Comparison of ENCODE assay signal across 16 mouse cellular contexts in genomic region chr5:150385224-150385623, GRCm38 (mm10).
DNase-seq lines count a peak whose midpoint lies in the region; ATAC-seq and TF ChIP-seq lines count a peak whose summit lies in the region.
"Had no signal": no experiment of that assay in that cellular context is flagged by ENCODE, and none has a peak within 500 bp of the region (broad histone marks: within the 10 kb centered on the region; RNA-seq: fewer than 3 reads in every experiment).

No protein-coding gene starts in this region.

- no peak for TF ChIP-seq POLR2A in cerebellum, adult 2 months (IDR thresholded peaks at IDR 0.05; ENCODE audit: borderline replicate concordance, insufficient read depth, low read length)

- H3K4me3 ChIP-seq in cerebellum, adult 2 months (replicated peaks; ENCODE audit: insufficient read depth, low read depth, low read length), result no peak overlapping the region
- no peak overlapping the region for H3K4me3 ChIP-seq in heart, embryonic 16.5 days (ENCODE audit: low read length)
- H3K4me3 ChIP-seq in left cerebral cortex, adult 2 months, result no peak overlapping the region
- H3K4me3 ChIP-seq in embryonic facial prominence, embryonic 10.5 days, result no peak overlapping the region
- H3K4me3 ChIP-seq: erythroblast, embryonic 14.5 days; hindbrain, embryonic 15.5 days had no signal

- no peaks in the 10 kb centered on the region for H3K9me3 ChIP-seq in heart, embryonic 16.5 days (replicated peaks; ENCODE audit: control insufficient read depth, low read length)
- H3K9me3 ChIP-seq in embryonic facial prominence, embryonic 10.5 days, result no peaks in the 10 kb centered on the region
- H3K9me3 ChIP-seq: hindbrain, embryonic 15.5 days had no signal

- 0 out of 2 replicates have a peak, but pooled peaks have one; percentile 4 for ATAC-seq in heart, embryonic 16.5 days (replicated peaks; ENCODE audit: extremely low read depth, insufficient read depth, low FRiP score)
- ATAC-seq: forebrain, postnatal 0 days had no signal

- peak overlapping the region; percentile 23; the same call in 1 of the 2 replicates for H3K9ac ChIP-seq in heart, embryonic 16.5 days (ENCODE audit: low read length)
- H3K9ac ChIP-seq: forebrain, postnatal 0 days; hindbrain, embryonic 15.5 days had no signal

- no peak for TF ChIP-seq CTCF in cerebellum, adult 2 months (IDR thresholded peaks at IDR 0.05; ENCODE audit: borderline replicate concordance, insufficient read depth, low read depth, low read length)
- no peak; the same call in 1 of the 2 replicates for TF ChIP-seq CTCF in left cerebral cortex, adult 2 months (IDR thresholded peaks at IDR 0.05)

- peak overlapping the region; percentile 22; the same call in 1 of the 2 replicates for H3K4me2 ChIP-seq in heart, embryonic 16.5 days (ENCODE audit: low read depth, low read length)
- H3K4me2 ChIP-seq: hindbrain, embryonic 15.5 days; liver, embryonic 11.5 days had no signal

- H3K27me3 ChIP-seq in cerebellum, adult 2 months (ENCODE audit: control insufficient read depth, insufficient read depth, low read length), result no peaks in the 10 kb centered on the region
- H3K27me3 ChIP-seq in heart, embryonic 16.5 days (ENCODE audit: control insufficient read depth, insufficient read depth, low read length), result no peaks in the 10 kb centered on the region
- no peaks in the 10 kb centered on the region for H3K27me3 ChIP-seq in embryonic facial prominence, embryonic 10.5 days (replicated peaks; ENCODE audit: low read depth, poor library complexity, severe bottlenecking)
- H3K27me3 ChIP-seq: hindbrain, embryonic 15.5 days had no signal

- peaks cover 63% of the 10 kb centered on the region for H3K36me3 ChIP-seq in heart, embryonic 16.5 days (ENCODE audit: control insufficient read depth, insufficient read depth)
- H3K36me3 ChIP-seq in embryonic facial prominence, embryonic 10.5 days (replicated peaks), result 0 out of 2 replicates have a peak, but pooled peaks cover 3% of the 10 kb centered on the region

- no peaks in the 10 kb centered on the region for H3K4me1 ChIP-seq in cerebellum, adult 2 months (ENCODE audit: control insufficient read depth, insufficient read depth, low read length)
- peaks cover 26% of the 10 kb centered on the region for H3K4me1 ChIP-seq in heart, embryonic 16.5 days (ENCODE audit: control insufficient read depth, insufficient read depth, low read length)
- peaks cover 15% of the 10 kb centered on the region for H3K4me1 ChIP-seq in embryonic facial prominence, embryonic 10.5 days
- H3K4me1 ChIP-seq: hindbrain, embryonic 15.5 days had no signal

- DNase-seq in cerebellum, adult 2 months, result no peak
- no peak for DNase-seq in cerebellum, postnatal 4 days (ENCODE audit: low spot score in 2 of 2)
- no peak for DNase-seq in heart, adult 8-10 months (ENCODE audit: low spot score)
- no peak for DNase-seq in left cerebral cortex, adult 2 months (ENCODE audit: extremely low spot score in 1 of 2, low spot score in 2 of 2)
- no peak for DNase-seq in left cerebral cortex, adult 8-10 months (ENCODE audit: low spot score in 2 of 2)
- no peak for DNase-seq in embryonic facial prominence, embryonic 10.5 days (ENCODE audit: low spot score)
- no peak for DNase-seq in adrenal gland, adult 18-20 months (ENCODE audit: low spot score in 2 of 2)
- DNase-seq: cerebellum, postnatal 10 days; forebrain, postnatal 0 days; kidney, postnatal 25 days; left cerebral cortex, postnatal 4 days; right cerebral cortex, postnatal 14 days had no signal

- WGBS in cerebellum, adult 2 months, result 86% methylated on average over 7 of the region's 7 CpGs
- 44% methylated on average over 7 of the region's 7 CpGs for WGBS in heart, embryonic 16.5 days
- 76% methylated on average over 7 of the region's 7 CpGs for WGBS in embryonic facial prominence, embryonic 10.5 days

- intact Hi-C loops in left cerebral cortex, adult 2 months (cut with DNase I), result no loop called here

- peak overlapping the region; percentile 17; the same call in 1 of the 2 replicates for H3K27ac ChIP-seq in cerebellum, adult 2 months (ENCODE audit: insufficient read depth, low read length)
- H3K27ac ChIP-seq in heart, embryonic 16.5 days (ENCODE audit: low read length), result peak overlapping the region; percentile 61
- peak overlapping the region; percentile 70 for H3K27ac ChIP-seq in left cerebral cortex, adult 2 months
- peak overlapping the region; percentile 19; the same call in 1 of the 2 replicates for H3K27ac ChIP-seq in embryonic facial prominence, embryonic 10.5 days (replicated peaks)

Comparison
In these comparisons a context has a peak if more than half of its experiments do, and no peak if none do; other contexts are left out.
1. H3K27ac ChIP-seq: peak in every context shown above with its lines; median percentile 70 in left cerebral cortex, adult 2 months; 61 in heart, embryonic 16.5 days; 19 in embryonic facial prominence, embryonic 10.5 days; 17 in cerebellum, adult 2 months.